Mouse (Mus musculus) ES-E14 (cell line): Measurements from ENCODE around the gene Pllp. TPM values are rescaled to one million over a fixed set of nuclear protein-coding genes. Genes with fewer than 3 reads are reported as not detected.

Source experiments
- DNase-seq: peaks from one replicate; pipeline ENCODE4 v3.0.0-alpha.2; 2013; ENCODE audit warnings: low read depth, low spot score
- H3K27ac ChIP-seq: 2 replicates; pipeline ENCODE4 v1.5.1; 2012; ENCODE audit warnings: low read depth, mild to moderate bottlenecking, low read length, moderate library complexity, mixed read lengths; ENCODE audit not compliant: poor library complexity, insufficient read depth, severe bottlenecking
- H3K36me3 ChIP-seq: 2 replicates; pipeline ENCODE4 v1.6.1; 2012; ENCODE audit warnings: mild to moderate bottlenecking, low read length, moderate library complexity, mixed read lengths; ENCODE audit not compliant: control insufficient read depth, poor library complexity, insufficient read depth, severe bottlenecking
- H3K4me1 ChIP-seq, 2 experiments: fragments of 150-350 bp in 1 of 2; sonication (generic) in 1 of 2; 2 replicates each; pipeline ENCODE4 v1.6.1; 2012; ENCODE audit warnings: low read length in 2 of 2, mild to moderate bottlenecking in 1 of 2, mixed read lengths in 1 of 2; ENCODE audit not compliant: control insufficient read depth in 2 of 2, insufficient read depth in 2 of 2, poor library complexity in 1 of 2
- H3K4me3 ChIP-seq, 2 experiments: fragments of 150-350 bp in 1 of 2; sonication (generic) in 1 of 2; 2 replicates each; pipeline ENCODE4 v1.5.1; 2012; ENCODE audit warnings: low read length in 2 of 2, low read depth in 1 of 2, mild to moderate bottlenecking in 1 of 2, mixed read lengths in 1 of 2; ENCODE audit not compliant: insufficient read depth in 1 of 2, poor library complexity in 1 of 2, severe bottlenecking in 1 of 2
- H3K9ac ChIP-seq: 2 replicates; pipeline ENCODE4 v1.6.1; 2012; ENCODE audit warnings: low read depth, mild to moderate bottlenecking, low read length, mixed read lengths; ENCODE audit not compliant: poor library complexity, insufficient read depth, severe bottlenecking
- H3K9me3 ChIP-seq: fragments of 150-350 bp; sonication (generic); 2 replicates; pipeline ENCODE4 v1.6.1; 2012; ENCODE audit warnings: low read depth, mild to moderate bottlenecking, low read length; ENCODE audit not compliant: control insufficient read depth, insufficient read depth
- CHD2 ChIP-seq: IDR thresholded peaks from 2 replicates; pipeline ENCODE4 v1.6.1; 2014; ENCODE audit warnings: mild to moderate bottlenecking, low read depth, low read length, inconsistent platforms
- HCFC1 ChIP-seq: IDR thresholded peaks from 2 replicates; pipeline ENCODE4 v1.6.1; 2012; ENCODE audit warnings: low read length, inconsistent platforms, borderline replicate concordance; ENCODE audit not compliant: insufficient read depth
- MAFK ChIP-seq: IDR thresholded peaks from 2 replicates; pipeline ENCODE4 v1.6.1; 2014; ENCODE audit warnings: mild to moderate bottlenecking, low read depth, low read length, inconsistent platforms; ENCODE audit not compliant: insufficient read depth
- ZC3H11A ChIP-seq: IDR thresholded peaks from 2 replicates; pipeline ENCODE4 v1.6.1; 2012; ENCODE audit warnings: low read depth, mild to moderate bottlenecking, inconsistent platforms, low read length, borderline replicate concordance
- ZNF384 ChIP-seq: IDR thresholded peaks from 2 replicates; pipeline ENCODE4 v1.6.1; 2012; ENCODE audit warnings: low read depth, low read length, inconsistent platforms
- in situ Hi-C, 2 experiments: fragments of 600-800 bp; cut with MboI; formaldehyde crosslinking; loops; one replicate each; pipeline ENCODE4 v1.15.1; 2025; ENCODE audit warnings: low sequenced_read_pairs in 2 of 2, inconsistent platforms in 1 of 2; ENCODE audit not compliant: unreplicated experiment in 2 of 2
- total RNA-seq: library from RNA; depleted of rRNA; stranded (reverse); fragments of 300-350 nt; gene quantifications from 2 replicates; pipeline ENCODE4 v1.2.3, GENCODE M21; 2012

The Pllp gene
- total RNA-seq, 1 experiment, result 7.8 TPM

DNA sequence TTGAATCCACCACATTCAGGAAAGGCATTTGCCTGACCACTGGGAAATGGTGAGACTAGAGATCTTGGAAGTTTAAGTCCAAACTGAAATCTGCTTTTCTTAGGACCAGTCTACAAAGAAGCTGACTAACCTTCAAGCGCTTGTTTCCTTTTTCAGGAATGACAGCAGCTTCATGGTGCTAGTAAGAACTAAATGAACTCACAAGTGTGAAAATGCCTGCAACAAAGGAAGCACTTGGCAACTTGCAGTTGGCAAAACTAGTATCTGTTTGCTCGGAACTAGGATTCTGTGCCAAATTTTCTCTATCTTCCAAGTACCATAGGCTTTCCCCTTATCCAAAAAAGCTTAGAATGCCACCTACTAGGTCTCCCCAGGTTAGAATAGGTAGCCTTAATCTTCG, 49.9 kb downstream of the Pllp start:
- 0 out of 2 replicates have a peak, but pooled peaks cover 2% of the 10 kb centered on the region for H3K36me3 ChIP-seq
- in situ Hi-C loops, result no loop called here
- H3K9ac ChIP-seq, result no peak overlapping the region
- H3K9me3 ChIP-seq, result no peaks in the 10 kb centered on the region
- TF ChIP-seq ZC3H11A (no peak), HCFC1 (no peak), ZNF384 (no peak), CHD2 (no peak), MAFK (no peak)
- no peak overlapping the region for H3K27ac ChIP-seq
- DNase-seq, result no peak
- no peaks in the 10 kb centered on the region for H3K4me1 ChIP-seq
- H3K4me3 ChIP-seq, result no peak overlapping the region

DNA sequence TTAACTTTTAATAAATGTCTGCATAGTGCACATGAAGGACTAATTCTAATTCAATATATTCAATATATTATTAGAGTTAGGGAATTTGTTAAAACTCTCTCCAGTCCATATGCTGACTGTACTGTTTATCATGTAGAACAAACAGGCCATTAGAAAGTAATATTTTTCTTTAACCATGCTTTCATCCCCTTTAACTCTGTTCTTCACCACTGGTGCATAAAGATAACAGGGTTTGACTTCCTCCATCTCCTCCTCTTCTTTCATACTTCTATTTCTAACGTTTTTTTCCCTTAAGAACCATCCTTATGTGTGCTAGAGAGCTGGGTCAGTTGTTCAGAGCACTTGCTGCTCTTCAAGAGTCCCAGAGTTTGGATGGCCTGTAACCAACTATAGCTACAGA, 50.9 kb downstream of the Pllp start:
- H3K4me1 ChIP-seq, result no peaks in the 10 kb centered on the region
- H3K9ac ChIP-seq, result no peak overlapping the region
- H3K9me3 ChIP-seq, result no peaks in the 10 kb centered on the region
- DNase-seq, result no peak
- H3K36me3 ChIP-seq, result 0 out of 2 replicates have a peak, but pooled peaks cover 2% of the 10 kb centered on the region
- no peak for TF ChIP-seq CHD2
- TF ChIP-seq ZNF384, result no peak
- TF ChIP-seq HCFC1, result no peak
- TF ChIP-seq MAFK, result no peak
- TF ChIP-seq ZC3H11A, result no peak
- no peak overlapping the region for H3K4me3 ChIP-seq
- H3K27ac ChIP-seq, result no peak overlapping the region
- in situ Hi-C loops, result no loop called here

DNA sequence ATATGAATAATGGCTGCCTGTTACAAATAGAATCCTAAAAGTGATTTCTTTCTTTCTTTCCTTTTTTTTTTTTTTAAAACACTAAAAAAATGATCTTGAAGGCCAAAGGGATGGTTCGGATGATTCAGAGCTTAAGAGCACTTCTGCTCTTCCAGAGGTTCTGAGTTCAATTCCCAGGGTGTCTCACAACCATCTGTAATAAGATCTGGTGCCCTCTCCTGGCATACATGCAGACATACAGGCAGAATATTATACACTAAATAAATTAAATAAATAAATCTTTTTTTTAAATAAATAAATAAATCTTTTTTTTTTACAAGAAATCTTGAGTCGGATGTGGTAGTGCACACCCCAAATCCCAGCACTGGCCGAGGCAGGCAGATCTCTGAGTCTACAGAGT, 54.1 kb downstream of the Pllp start:
- H3K27ac ChIP-seq, result no peak overlapping the region
- no peaks in the 10 kb centered on the region for H3K9me3 ChIP-seq
- H3K4me1 ChIP-seq, result no peaks in the 10 kb centered on the region
- TF ChIP-seq CHD2 (no peak), ZC3H11A (no peak), HCFC1 (no peak), ZNF384 (no peak), MAFK (no peak)
- peaks cover 2% of the 10 kb centered on the region for H3K36me3 ChIP-seq
- in situ Hi-C loops, result no loop called here
- no peak for DNase-seq
- H3K4me3 ChIP-seq, result no peak overlapping the region
- H3K9ac ChIP-seq, result no peak overlapping the region

DNA sequence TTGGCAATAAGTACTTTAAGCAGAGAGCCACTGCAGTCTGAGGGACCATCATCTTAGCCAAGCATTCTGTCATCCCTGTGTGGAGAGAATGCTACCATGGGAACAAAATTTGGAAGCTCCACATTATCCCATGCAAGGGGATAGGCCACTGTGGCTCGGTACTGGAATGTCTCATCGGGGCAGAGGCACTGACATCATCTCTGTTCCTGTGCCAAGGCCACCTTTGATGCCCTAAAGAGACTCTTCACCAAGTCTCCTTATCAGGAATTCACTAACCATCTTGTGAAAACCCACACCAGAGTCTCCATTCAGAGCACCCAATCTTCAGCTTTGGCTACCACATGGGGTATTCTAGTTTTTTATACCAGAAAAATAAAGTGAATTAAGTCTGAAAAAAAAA, 54.9 kb downstream of the Pllp start:
- in situ Hi-C loops, result no loop called here
- H3K9ac ChIP-seq, result no peak overlapping the region
- DNase-seq, result no peak
- H3K9me3 ChIP-seq, result no peaks in the 10 kb centered on the region
- no peaks in the 10 kb centered on the region for H3K4me1 ChIP-seq
- H3K4me3 ChIP-seq, result no peak overlapping the region
- TF ChIP-seq CHD2, result no peak
- TF ChIP-seq MAFK, result no peak
- no peak for TF ChIP-seq ZC3H11A
- TF ChIP-seq HCFC1, result no peak
- H3K27ac ChIP-seq, result no peak overlapping the region
- no peaks in the 10 kb centered on the region; the same call in none of the 2 replicates for H3K36me3 ChIP-seq

DNA sequence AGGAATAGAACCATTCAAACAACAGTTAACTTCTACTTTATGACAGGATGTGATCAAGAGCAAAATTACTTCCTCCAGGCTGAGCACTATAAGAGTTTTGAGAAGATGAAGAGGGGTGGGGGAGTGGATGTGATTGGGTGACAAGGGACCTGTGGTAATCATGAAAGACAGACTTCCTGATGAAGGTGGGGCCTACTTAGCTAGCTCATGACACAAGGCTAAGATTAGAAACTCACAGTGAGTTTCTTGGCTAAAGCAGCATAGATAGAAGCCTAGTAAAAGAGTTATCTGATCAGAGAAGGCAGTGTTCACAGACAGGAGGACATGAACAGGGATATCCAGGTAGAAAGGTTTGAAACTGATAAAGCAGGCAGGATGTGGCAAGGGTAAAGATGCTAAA, 61.9 kb downstream of the Pllp start:
- Histone ChIP-seq H3K36me3 (no peaks in the 10 kb centered on the region), H3K27ac (no peak overlapping the region), H3K4me3 (no peak overlapping the region), H3K9ac (no peak overlapping the region), H3K9me3 (no peaks in the 10 kb centered on the region), H3K4me1 (no peaks in the 10 kb centered on the region)
- DNase-seq, result no peak
- TF ChIP-seq ZC3H11A (no peak), HCFC1 (no peak), CHD2 (no peak), ZNF384 (no peak), MAFK (no peak)
- in situ Hi-C loops, result no loop called here
